Mouse (Mus musculus): ENCODE data around the gene Rac1. TPM values are rescaled to one million over a fixed set of nuclear protein-coding genes. Genes with fewer than 3 reads are reported as not detected.

The Rac1 gene
- polyA plus RNA-seq, 1 experiment = 400 TPM

DNA sequence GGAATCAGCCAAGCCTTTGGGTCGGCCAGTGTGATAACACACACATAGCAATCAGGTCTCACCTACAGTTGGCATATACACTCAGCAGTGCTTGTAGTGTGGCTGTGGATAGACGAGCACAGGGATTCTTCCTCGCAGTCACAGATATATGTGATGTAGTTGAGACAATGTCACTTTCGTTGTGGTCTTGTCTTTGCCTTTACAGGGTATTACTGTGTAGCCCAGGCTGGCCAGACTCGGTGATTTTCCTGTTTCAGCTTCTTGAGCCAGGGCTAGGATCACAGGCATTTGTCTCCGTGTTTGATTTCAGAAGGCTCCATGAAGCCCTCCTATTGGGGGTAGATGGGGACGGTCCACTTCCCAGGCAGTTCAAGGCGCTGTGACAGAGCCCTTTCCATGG, 58.2 kb downstream of the Rac1 start:
- WGBS = 95% methylated on average over 8 of the region's 8 CpGs
- TF ChIP-seq POLR2A (IDR thresholded peaks at IDR 0.05; ENCODE audit: borderline replicate concordance, extremely low read depth, low read depth, low read length) = no peak
- TF ChIP-seq CTCF (IDR thresholded peaks at IDR 0.05; ENCODE audit: insufficient read depth, low read length) = no peak

DNA sequence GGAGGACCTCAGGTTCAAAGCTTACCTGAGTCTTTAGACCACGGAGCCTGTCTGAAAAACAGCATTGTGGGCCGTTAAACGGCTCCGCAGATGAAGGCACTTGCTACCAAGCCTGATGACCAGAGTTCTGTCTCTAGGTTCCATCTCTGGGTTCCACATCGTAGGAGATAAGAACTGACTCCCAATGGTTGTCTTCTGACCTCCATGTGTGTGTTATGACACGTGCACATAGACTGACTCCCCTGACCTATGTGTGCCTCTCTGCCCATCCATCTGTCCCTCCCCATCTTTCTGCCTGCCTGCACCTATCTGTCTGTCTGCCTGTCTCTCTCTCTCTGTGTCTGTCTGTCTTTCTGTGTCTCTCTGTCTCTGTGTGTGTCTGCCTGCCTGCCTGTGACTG, 59.9 kb downstream of the Rac1 start:
- no peak for DNase-seq
- 94% methylated on average over 6 of the region's 6 CpGs for WGBS
- no peak overlapping the region for H3K4me3 ChIP-seq (replicated peaks; ENCODE audit: extremely low read depth, low read depth, low read length)
- TF ChIP-seq POLR2A (IDR thresholded peaks at IDR 0.05; ENCODE audit: borderline replicate concordance, extremely low read depth, low read depth, low read length) = no peak
- H3K4me1 ChIP-seq (ENCODE audit: control insufficient read depth, insufficient read depth, low read length) = no peaks in the 10 kb centered on the region

More for the DNA sequence above, 58.2 kb downstream of the Rac1 start:
- no peaks in the 10 kb centered on the region for H3K4me1 ChIP-seq (ENCODE audit: control insufficient read depth, insufficient read depth, low read length)
- no peak overlapping the region for H3K4me3 ChIP-seq (replicated peaks; ENCODE audit: extremely low read depth, low read depth, low read length)
- no peak for DNase-seq

DNA sequence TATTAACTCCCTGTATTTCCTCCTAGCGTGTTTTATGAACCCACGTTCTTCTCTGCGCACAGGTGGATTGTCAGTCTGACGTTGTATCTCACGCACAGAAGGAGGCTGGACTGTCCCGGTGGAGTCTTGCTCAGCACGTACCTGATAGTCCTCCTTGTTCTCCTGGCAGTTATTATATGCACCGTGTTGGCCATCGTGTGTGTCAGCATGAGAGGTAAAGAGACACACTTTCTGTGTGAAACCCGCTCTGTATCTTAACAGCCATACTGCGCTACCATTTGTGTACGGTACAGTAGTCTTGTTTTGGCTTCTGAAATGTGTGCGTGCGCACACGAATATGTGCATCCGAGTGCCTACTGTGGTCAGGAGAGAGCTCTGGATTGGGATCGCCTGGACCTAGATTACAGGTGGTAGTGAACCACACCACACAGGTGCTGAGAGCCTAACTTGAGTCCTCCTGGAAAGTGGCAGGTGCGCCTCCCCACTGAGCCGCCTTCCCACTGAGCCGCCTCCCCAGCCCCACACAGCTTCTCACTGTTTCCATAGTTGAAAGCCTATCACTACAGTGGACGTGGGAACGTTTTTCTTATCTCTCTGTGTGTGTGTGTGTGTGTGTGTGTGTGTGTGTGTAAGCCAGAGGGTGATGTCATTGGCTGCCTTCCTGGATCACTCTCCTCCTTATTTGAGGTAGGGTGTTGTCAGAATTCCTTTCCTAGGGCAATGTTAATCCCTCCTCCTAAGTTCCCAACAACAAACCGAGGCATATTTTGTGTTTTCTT, 60.8 kb downstream of the Rac1 start:
- 89% methylated on average over 23 of the region's 23 CpGs for WGBS
- no peak overlapping the region for H3K4me3 ChIP-seq (replicated peaks; ENCODE audit: extremely low read depth, low read depth, low read length)
- TF ChIP-seq POLR2A (IDR thresholded peaks at IDR 0.05; ENCODE audit: borderline replicate concordance, extremely low read depth, low read depth, low read length) (no peak), CTCF (IDR thresholded peaks at IDR 0.05; ENCODE audit: insufficient read depth, low read length) (no peak)
- no peaks in the 10 kb centered on the region for H3K4me1 ChIP-seq (ENCODE audit: control insufficient read depth, insufficient read depth, low read length)
- no peak for DNase-seq

DNA sequence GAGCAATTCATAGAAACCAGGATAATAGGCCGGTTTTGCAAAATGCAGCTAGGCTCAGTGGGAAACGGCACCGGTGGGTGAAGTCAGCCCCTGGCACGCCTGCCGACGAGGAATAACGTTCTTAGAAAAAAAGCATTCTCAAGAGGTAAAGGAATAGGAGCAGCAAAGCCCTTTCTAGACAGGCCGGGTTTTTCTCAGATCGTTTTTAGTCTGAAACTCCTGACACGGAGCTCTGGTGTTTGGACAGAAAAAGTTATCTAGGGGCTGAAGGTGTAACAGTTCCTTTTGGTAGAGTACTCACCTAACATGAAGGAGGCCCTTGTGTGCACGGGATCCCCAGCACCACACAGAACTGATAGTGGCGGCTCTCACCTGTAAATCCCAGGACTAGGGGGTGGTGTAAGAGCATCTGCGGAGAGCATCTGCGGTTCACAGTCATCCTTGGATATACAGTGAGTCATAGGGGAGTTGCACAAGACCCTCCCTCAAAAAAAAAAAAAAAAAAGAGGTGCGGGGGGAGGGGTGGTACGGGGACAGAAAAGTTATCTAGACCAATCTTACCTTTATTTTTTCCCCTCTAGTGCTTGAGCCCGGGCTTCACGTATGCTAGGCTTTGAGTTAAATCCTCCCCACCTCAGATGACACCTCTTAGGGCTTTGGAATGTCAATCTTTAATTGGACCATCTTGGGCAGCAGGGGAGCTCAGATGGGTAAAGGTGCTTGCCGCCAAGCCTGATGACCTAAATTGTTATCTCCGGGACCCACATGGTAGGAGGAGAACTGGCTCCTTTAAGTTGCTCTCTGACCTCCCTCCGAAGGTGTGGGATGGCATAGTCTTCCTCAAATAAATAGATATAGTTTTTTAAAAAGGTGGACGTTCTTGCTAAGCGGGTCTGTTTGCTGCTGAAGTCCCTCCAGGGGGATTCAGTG, 62.4 kb downstream of the Rac1 start:
- TF ChIP-seq POLR2A (IDR thresholded peaks at IDR 0.05; ENCODE audit: borderline replicate concordance, extremely low read depth, low read depth, low read length) (no peak), CTCF (IDR thresholded peaks at IDR 0.05; ENCODE audit: insufficient read depth, low read length) (no peak)
- WGBS = 35% methylated on average over 23 of the region's 23 CpGs

DNA sequence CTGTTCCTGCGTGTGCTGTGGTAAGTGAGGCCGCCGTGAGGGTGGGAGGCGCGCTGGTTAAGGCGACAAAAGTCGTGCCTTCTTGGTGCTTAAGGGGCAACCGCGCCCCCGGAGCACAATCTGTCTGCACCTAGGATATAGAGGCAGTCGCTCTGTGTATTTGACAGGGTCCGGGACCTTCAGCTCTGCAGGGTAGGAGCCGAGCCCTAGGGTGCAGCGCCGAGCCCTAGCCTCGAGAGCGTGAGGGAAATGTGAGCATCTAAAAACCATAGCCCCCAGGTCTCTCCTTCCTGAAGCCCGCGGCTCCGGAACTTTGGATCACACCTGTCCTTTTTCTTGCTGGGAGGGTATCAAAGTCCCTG, 63.1 kb downstream of the Rac1 start:
- WGBS = 1% methylated on average over 20 of the region's 20 CpGs

More for the DNA sequence above, 62.4 kb downstream of the Rac1 start:
- peak overlapping the region; percentile 78 for H3K4me3 ChIP-seq (replicated peaks; ENCODE audit: extremely low read depth, low read depth, low read length)
- no peak for DNase-seq
- H3K4me1 ChIP-seq (ENCODE audit: control insufficient read depth, insufficient read depth, low read length) = no peaks in the 10 kb centered on the region

DNA sequence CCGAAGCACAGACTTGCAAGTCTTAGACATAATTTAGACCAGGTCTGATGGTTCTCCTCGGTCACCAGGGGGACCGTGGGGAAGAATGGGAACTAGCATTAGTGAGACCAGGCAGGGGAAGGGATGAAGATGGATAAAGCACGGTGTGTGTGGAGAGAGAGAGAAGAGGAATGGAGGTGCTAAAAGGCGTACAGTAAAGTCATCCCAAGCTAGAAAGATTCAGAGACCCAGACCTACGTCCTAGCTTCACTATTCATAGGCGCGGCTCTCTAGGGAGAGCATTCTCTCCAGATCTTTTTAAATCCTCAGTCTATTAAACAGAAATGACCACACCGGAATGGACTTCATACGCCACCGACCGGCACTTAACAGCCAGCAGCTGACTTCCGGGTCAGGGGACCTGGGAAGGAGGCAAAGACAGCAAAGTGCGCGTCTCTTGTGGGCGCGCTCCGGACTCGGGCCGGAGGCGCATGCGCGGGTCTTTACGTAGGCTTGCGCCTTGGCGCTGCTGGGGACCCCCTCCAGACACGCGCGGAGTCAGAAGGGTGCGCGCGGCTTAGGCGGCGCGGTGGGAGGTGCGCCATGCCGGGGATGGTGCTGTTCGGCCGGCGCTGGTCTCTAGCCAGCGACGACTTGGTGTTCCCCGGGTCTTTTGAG, 63.6 kb downstream of the Rac1 start, which contains the start of gene Daglb:
Gene Daglb (plus strand): TSS at position 485 of the 657 bp plus-strand sequence.
- DNase-seq = peak; percentile 81
- peak within 1 kb of the TSS; percentile 78 for H3K4me3 ChIP-seq (replicated peaks; ENCODE audit: extremely low read depth, low read depth, low read length)
- WGBS = 2% methylated on average over 43 of the region's 43 CpGs
- H3K4me1 ChIP-seq (ENCODE audit: control insufficient read depth, insufficient read depth, low read length) = no peaks in the 10 kb centered on the region
- no peak for TF ChIP-seq CTCF (IDR thresholded peaks at IDR 0.05; ENCODE audit: insufficient read depth, low read length)
- peak; percentile 77; the same call in 1 of the 2 replicates for TF ChIP-seq POLR2A (IDR thresholded peaks at IDR 0.05; ENCODE audit: borderline replicate concordance, extremely low read depth, low read depth, low read length)

More for the DNA sequence above, 63.1 kb downstream of the Rac1 start:
- no peaks in the 10 kb centered on the region for H3K4me1 ChIP-seq (ENCODE audit: control insufficient read depth, insufficient read depth, low read length)
- no peak for TF ChIP-seq POLR2A (IDR thresholded peaks at IDR 0.05; ENCODE audit: borderline replicate concordance, extremely low read depth, low read depth, low read length)
- no peak for TF ChIP-seq CTCF (IDR thresholded peaks at IDR 0.05; ENCODE audit: insufficient read depth, low read length)
- peak overlapping the region; percentile 78 for H3K4me3 ChIP-seq (replicated peaks; ENCODE audit: extremely low read depth, low read depth, low read length)
- no peak for DNase-seq

DNA sequence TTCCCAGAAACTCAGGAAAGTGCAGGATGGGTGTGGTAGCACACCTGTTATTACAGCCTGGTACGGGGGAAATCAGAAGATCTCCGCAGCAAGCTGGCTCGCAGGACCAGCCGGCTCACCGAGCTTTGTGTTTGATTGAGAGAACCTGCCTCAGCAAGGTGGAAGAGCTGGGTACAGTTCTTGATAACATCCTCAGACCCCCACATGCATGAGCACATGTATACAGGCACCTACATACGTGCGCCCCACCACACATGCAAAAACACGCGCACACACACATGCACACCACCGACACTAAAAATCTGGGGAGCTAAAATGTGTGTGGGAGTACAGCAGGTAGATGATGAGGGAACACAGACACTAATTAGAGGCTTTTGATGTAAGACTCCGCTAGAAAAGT, 64.2 kb downstream of the Rac1 start:
- no peak overlapping the region for H3K4me3 ChIP-seq (replicated peaks; ENCODE audit: extremely low read depth, low read depth, low read length)
- H3K4me1 ChIP-seq (ENCODE audit: control insufficient read depth, insufficient read depth, low read length) = no peaks in the 10 kb centered on the region
- no peak for DNase-seq
- no peak for TF ChIP-seq CTCF (IDR thresholded peaks at IDR 0.05; ENCODE audit: insufficient read depth, low read length)
- no peak for TF ChIP-seq POLR2A (IDR thresholded peaks at IDR 0.05; ENCODE audit: borderline replicate concordance, extremely low read depth, low read depth, low read length)
- 83% methylated on average over 11 of the region's 11 CpGs for WGBS

Other genes with a start within 250 kb of the Rac1 start
- 1.4 and 1.5 TPM in 2 replicates for gene Zfp853, start 234.4 kb downstream of the Rac1 start, polyA plus RNA-seq (2012; rRNA removed)
- gene E130309D02Rik, start 212.7 kb downstream of the Rac1 start, polyA plus RNA-seq (2012; rRNA removed) = 21.8 and 25.1 TPM in 2 replicates
- gene Zdhhc4, start 198.8 kb downstream of the Rac1 start, polyA plus RNA-seq (2012; rRNA removed) = 76.0 and 98.1 TPM in 2 replicates
- 0.02 and 0.09 TPM in 2 replicates for gene Grid2ip, start 170.7 kb downstream of the Rac1 start, polyA plus RNA-seq (2012; rRNA removed)
- gene Kdelr2, start 124.2 kb downstream of the Rac1 start, polyA plus RNA-seq (2012; rRNA removed) = 131 TPM in 2 replicates
- gene Daglb, start 63.5 kb downstream of the Rac1 start, polyA plus RNA-seq (2012; rRNA removed) = 16.5 and 18.1 TPM in 2 replicates
- gene Cyth3, start 94.4 kb upstream of the Rac1 start, polyA plus RNA-seq (2012; rRNA removed) = 123 and 152 TPM in 2 replicates
- gene Usp42, start 204.2 kb upstream of the Rac1 start, polyA plus RNA-seq (2012; rRNA removed) = 6.9 and 7.6 TPM in 2 replicates